Mouse (Mus musculus): ENCODE measurements around the gene Inhbe. TPM values are rescaled to one million over a fixed set of nuclear protein-coding genes. Genes with fewer than 3 reads are reported as not detected.

The Inhbe gene
- polyA plus RNA-seq, 1 experiment from 2014 or later = 0.71 TPM

GRCm38 (mm10) chr10:127332211-127332874 is 21.9 kb downstream of the Inhbe start:
- Histone ChIP-seq H3K4me2 (peak overlapping the region; percentile 38; the same call in 1 of the 2 replicates), H3K9me3 (replicated peaks) (no peaks in the 10 kb centered on the region), H3K4me1 (replicated peaks) (no peaks in the 10 kb centered on the region; the same call in none of the 2 replicates), H3K9ac (no peak overlapping the region), H3K27ac (replicated peaks) (no peak overlapping the region), H3K4me3 (replicated peaks) (no peak overlapping the region), H3K27me3 (peaks cover 27% of the 10 kb centered on the region), H3K36me3 (replicated peaks) (peaks cover 3% of the 10 kb centered on the region; the same call in 1 of the 2 replicates)
- no peak for ATAC-seq (ENCODE audit: insufficient read depth)
- WGBS (ENCODE audit: insufficient replicate concordance) = 32% methylated on average over 31 of the region's 31 CpGs

GRCm38 (mm10) chr10:127330212-127330611 is 24.0 kb downstream of the Inhbe start:
- 73% methylated on average over 7 of the region's 7 CpGs for WGBS (ENCODE audit: insufficient replicate concordance)
- H3K4me1 ChIP-seq (replicated peaks) = peaks cover 19% of the 10 kb centered on the region

GRCm38 (mm10) chr10:127327461-127328145 is 26.6 kb downstream of the Inhbe start:
- 73% methylated on average over 18 of the region's 18 CpGs for WGBS (ENCODE audit: insufficient replicate concordance)

More at GRCm38 (mm10) chr10:127330212-127330611, 24.0 kb downstream of the Inhbe start:
- ATAC-seq (ENCODE audit: insufficient read depth) = no peak
- no peak overlapping the region for H3K4me3 ChIP-seq (replicated peaks)
- peaks cover 31% of the 10 kb centered on the region for H3K27me3 ChIP-seq
- H3K36me3 ChIP-seq (replicated peaks) = peaks cover 3% of the 10 kb centered on the region; the same call in 1 of the 2 replicates
- H3K9ac ChIP-seq = no peak overlapping the region
- no peak overlapping the region for H3K27ac ChIP-seq (replicated peaks)
- no peaks in the 10 kb centered on the region for H3K9me3 ChIP-seq (replicated peaks)
- H3K4me2 ChIP-seq = no peak overlapping the region

GRCm38 (mm10) chr10:127326828-127327227 is 27.4 kb downstream of the Inhbe start:
- Histone ChIP-seq H3K9ac (peak overlapping the region; percentile 62), H3K36me3 (replicated peaks) (peaks cover 3% of the 10 kb centered on the region; the same call in 1 of the 2 replicates), H3K4me3 (replicated peaks) (peak overlapping the region; percentile 61), H3K4me1 (replicated peaks) (peaks cover 46% of the 10 kb centered on the region), H3K27me3 (peaks cover 33% of the 10 kb centered on the region), H3K9me3 (replicated peaks) (no peaks in the 10 kb centered on the region), H3K4me2 (peak overlapping the region; percentile 90), H3K27ac (replicated peaks) (no peak overlapping the region)
- no peak for ATAC-seq (ENCODE audit: insufficient read depth)
- WGBS (ENCODE audit: insufficient replicate concordance) = 24% methylated on average over 29 of the region's 29 CpGs

More at GRCm38 (mm10) chr10:127327461-127328145, 26.6 kb downstream of the Inhbe start:
- no peak overlapping the region for H3K27ac ChIP-seq (replicated peaks)
- H3K9me3 ChIP-seq (replicated peaks) = no peaks in the 10 kb centered on the region
- H3K9ac ChIP-seq = no peak overlapping the region
- no peak for ATAC-seq (ENCODE audit: insufficient read depth)
- H3K4me3 ChIP-seq (replicated peaks) = no peak overlapping the region
- peaks cover 3% of the 10 kb centered on the region; the same call in 1 of the 2 replicates for H3K36me3 ChIP-seq (replicated peaks)
- no peak overlapping the region; the same call in 1 of the 2 replicates for H3K4me2 ChIP-seq
- H3K27me3 ChIP-seq = peaks cover 31% of the 10 kb centered on the region
- H3K4me1 ChIP-seq (replicated peaks) = peaks cover 42% of the 10 kb centered on the region

GRCm38 (mm10) chr10:127326017-127326801 is 28.0 kb downstream of the Inhbe start:
- no peak overlapping the region for H3K27ac ChIP-seq (replicated peaks)
- peak overlapping the region; percentile 61 for H3K4me3 ChIP-seq (replicated peaks)
- under 1% methylated on average over 54 of the region's 54 CpGs for WGBS (ENCODE audit: insufficient replicate concordance)
- peak overlapping the region; percentile 62 for H3K9ac ChIP-seq
- peak; percentile 48 for ATAC-seq (ENCODE audit: insufficient read depth)
- H3K4me2 ChIP-seq = peak overlapping the region; percentile 90
- peaks cover 27% of the 10 kb centered on the region for H3K27me3 ChIP-seq
- peaks cover 3% of the 10 kb centered on the region; the same call in 1 of the 2 replicates for H3K36me3 ChIP-seq (replicated peaks)
- no peaks in the 10 kb centered on the region for H3K9me3 ChIP-seq (replicated peaks)
- peaks cover 46% of the 10 kb centered on the region for H3K4me1 ChIP-seq (replicated peaks)

GRCm38 (mm10) chr10:127325454-127326016 is 28.7 kb downstream of the Inhbe start:
- H3K4me3 ChIP-seq (replicated peaks) = peak overlapping the region; percentile 61
- peaks cover 52% of the 10 kb centered on the region for H3K4me1 ChIP-seq (replicated peaks)
- 13% methylated on average over 14 of the region's 14 CpGs for WGBS (ENCODE audit: insufficient replicate concordance)
- H3K9ac ChIP-seq = peak overlapping the region; percentile 62
- H3K36me3 ChIP-seq (replicated peaks) = peaks cover 3% of the 10 kb centered on the region; the same call in 1 of the 2 replicates
- peak overlapping the region; percentile 90 for H3K4me2 ChIP-seq
- H3K27me3 ChIP-seq = peaks cover 27% of the 10 kb centered on the region
- H3K9me3 ChIP-seq (replicated peaks) = no peaks in the 10 kb centered on the region
- ATAC-seq (ENCODE audit: insufficient read depth) = no peak
- no peak overlapping the region for H3K27ac ChIP-seq (replicated peaks)

- peak overlapping the region; percentile 90 for H3K4me2 ChIP-seq
Observed at GRCm38 (mm10) chr10:127324495-127324894, 29.7 kb downstream of the Inhbe start.

GRCm38 (mm10) chr10:127323131-127323855 is 30.9 kb downstream of the Inhbe start:
- ATAC-seq (ENCODE audit: insufficient read depth) = no peak
- no peaks in the 10 kb centered on the region for H3K36me3 ChIP-seq (replicated peaks)
- WGBS (ENCODE audit: insufficient replicate concordance) = 20% methylated on average over 17 of the region's 17 CpGs
- peak overlapping the region; percentile 90 for H3K4me2 ChIP-seq
- H3K9me3 ChIP-seq (replicated peaks) = no peaks in the 10 kb centered on the region
- peak overlapping the region; percentile 60 for H3K27ac ChIP-seq (replicated peaks)
- peak overlapping the region; percentile 36 for H3K4me3 ChIP-seq (replicated peaks)
- peaks cover 27% of the 10 kb centered on the region for H3K27me3 ChIP-seq
- H3K9ac ChIP-seq = no peak overlapping the region; the same call in 1 of the 2 replicates
- peaks cover 52% of the 10 kb centered on the region for H3K4me1 ChIP-seq (replicated peaks)

More at GRCm38 (mm10) chr10:127324495-127324894, 29.7 kb downstream of the Inhbe start:
- ATAC-seq (ENCODE audit: insufficient read depth) = peak; percentile 43; the same call in 1 of the 2 replicates
- WGBS (ENCODE audit: insufficient replicate concordance) = 2% methylated on average over 7 of the region's 7 CpGs
- H3K9me3 ChIP-seq (replicated peaks) = no peaks in the 10 kb centered on the region
- H3K27me3 ChIP-seq = peaks cover 27% of the 10 kb centered on the region
- H3K4me3 ChIP-seq (replicated peaks) = peak overlapping the region; percentile 36
- H3K36me3 ChIP-seq (replicated peaks) = peaks cover 2% of the 10 kb centered on the region; the same call in 1 of the 2 replicates
- H3K27ac ChIP-seq (replicated peaks) = no peak overlapping the region
- H3K4me1 ChIP-seq (replicated peaks) = peaks cover 52% of the 10 kb centered on the region
- no peak overlapping the region for H3K9ac ChIP-seq

- peak overlapping the region; percentile 60; the same call in 1 of the 2 replicates for H3K27ac ChIP-seq (replicated peaks)
- H3K4me3 ChIP-seq (replicated peaks) = peak overlapping the region; percentile 36; the same call in 1 of the 2 replicates
Observed at GRCm38 (mm10) chr10:127322669-127323068, 31.5 kb downstream of the Inhbe start.

GRCm38 (mm10) chr10:127322178-127322577 is 32.0 kb downstream of the Inhbe start:
- peaks cover 63% of the 10 kb centered on the region for H3K4me1 ChIP-seq (replicated peaks)
- H3K36me3 ChIP-seq (replicated peaks) = no peaks in the 10 kb centered on the region
- peak overlapping the region; percentile 90 for H3K4me2 ChIP-seq
- no peak for ATAC-seq (ENCODE audit: insufficient read depth)
- no peak overlapping the region for H3K9ac ChIP-seq
- peaks cover 21% of the 10 kb centered on the region for H3K27me3 ChIP-seq
- H3K4me3 ChIP-seq (replicated peaks) = no peak overlapping the region; the same call in 1 of the 2 replicates
- no peaks in the 10 kb centered on the region for H3K9me3 ChIP-seq (replicated peaks)
- 73% methylated on average over 13 of the region's 13 CpGs for WGBS (ENCODE audit: insufficient replicate concordance)
- H3K27ac ChIP-seq (replicated peaks) = no peak overlapping the region

More at GRCm38 (mm10) chr10:127322669-127323068, 31.5 kb downstream of the Inhbe start:
- H3K9ac ChIP-seq = no peak overlapping the region
- peaks cover 58% of the 10 kb centered on the region for H3K4me1 ChIP-seq (replicated peaks)
- no peak for ATAC-seq (ENCODE audit: insufficient read depth)
- no peaks in the 10 kb centered on the region for H3K9me3 ChIP-seq (replicated peaks)
- no peaks in the 10 kb centered on the region for H3K36me3 ChIP-seq (replicated peaks)
- peak overlapping the region; percentile 90 for H3K4me2 ChIP-seq
- peaks cover 25% of the 10 kb centered on the region for H3K27me3 ChIP-seq
- WGBS (ENCODE audit: insufficient replicate concordance) = 48% methylated on average over 4 of the region's 4 CpGs

All from liver, embryonic 15.5 days (tissue).